Mouse (Mus musculus) heart, embryonic 13.5 days (tissue): ENCODE measurements around the gene Rbms3. TPM values are rescaled to one million over a fixed set of nuclear protein-coding genes. Genes with fewer than 3 reads are reported as not detected.
A peak's percentile ranks its signal among the peaks of the same experiment; 100 is the strongest.

Source experiments
- ATAC-seq: fragments of 200-750 bp; cut with Nextera tagmentation; 2 replicates; pipeline ENCODE4 v1.8.0; 2017; ENCODE audit warnings: moderate TSS enrichment; ENCODE audit not compliant: insufficient number of reproducible peaks, low FRiP score, low TSS enrichment; ENCODE audit errors: extremely low read depth
- H3K27ac ChIP-seq: fragments of 300-500 bp; sonication (generic); replicated peaks from 2 replicates; pipeline ENCODE4 v1.5.1; 2015; ENCODE audit warnings: moderate library complexity, mild to moderate bottlenecking, inconsistent platforms
- H3K27me3 ChIP-seq: fragments of 300-500 bp; sonication (generic); replicated peaks from 2 replicates; pipeline ENCODE4 v1.6.1; 2015; ENCODE audit warnings: mild to moderate bottlenecking, inconsistent platforms
- H3K36me3 ChIP-seq: fragments of 300-500 bp; sonication (generic); 2 replicates; pipeline ENCODE4 v1.6.1; 2015; ENCODE audit warnings: mild to moderate bottlenecking, inconsistent platforms
- H3K4me1 ChIP-seq: fragments of 300-500 bp; sonication (generic); 2 replicates; pipeline ENCODE4 v1.6.1; 2015; ENCODE audit warnings: inconsistent platforms
- H3K4me2 ChIP-seq: fragments of 300-500 bp; sonication (generic); 2 replicates; pipeline ENCODE4 v1.6.1; 2015; ENCODE audit warnings: inconsistent platforms, mild to moderate bottlenecking, moderate library complexity
- H3K4me3 ChIP-seq: fragments of 300-500 bp; sonication (generic); 2 replicates; pipeline ENCODE4 v1.5.1; 2015; ENCODE audit warnings: moderate library complexity, mild to moderate bottlenecking, inconsistent platforms
- H3K9ac ChIP-seq: fragments of 300-500 bp; sonication (generic); 2 replicates; pipeline ENCODE4 v1.6.1; 2015; ENCODE audit warnings: inconsistent platforms, mild to moderate bottlenecking, moderate library complexity
- H3K9me3 ChIP-seq: fragments of 300-500 bp; sonication (generic); 2 replicates; pipeline ENCODE4 v1.6.1; 2016; ENCODE audit warnings: inconsistent platforms
- WGBS: fragments of 180-500 bp; shearing (Covaris S2); methylation state at CpG from one replicate; pipeline ENCODE4 v1.1.7; 2015; ENCODE audit warnings: mixed read lengths; 5-methylcytosine and 5-hydroxymethylcytosine counted together
- polyA plus RNA-seq: library from polyadenylated mRNA; unstranded; fragments of >200 nt; fragmentation: Nextera tagmentation; extraction: Ambion mirVana; gene quantifications from 2 replicates; pipeline ENCODE4 v1.2.1, GENCODE M21; 2015

Rbms3 gene
- polyA plus RNA-seq, 1 experiment from 2014 or later = 36.0 TPM

- ATAC-seq = no peak
Observed at GRCm38 (mm10) chr9:116649086-116649792, 980.5 kb downstream of the Rbms3 start.

GRCm38 (mm10) chr9:116644616-116645015, 985.1 kb downstream of the Rbms3 start:
- Histone ChIP-seq H3K4me1 (peaks cover 17% of the 10 kb centered on the region), H3K27ac (no peak overlapping the region), H3K4me2 (no peak overlapping the region), H3K27me3 (no peaks in the 10 kb centered on the region), H3K4me3 (no peak overlapping the region), H3K9me3 (no peaks in the 10 kb centered on the region), H3K9ac (no peak overlapping the region), H3K36me3 (peaks cover 5% of the 10 kb centered on the region; the same call in 1 of the 2 replicates)
- WGBS = 62% methylated on average over 8 of the region's 8 CpGs
- no peak for ATAC-seq

More at GRCm38 (mm10) chr9:116649086-116649792, 980.5 kb downstream of the Rbms3 start:
- Histone ChIP-seq H3K4me1 (no peaks in the 10 kb centered on the region), H3K9me3 (0 out of 2 replicates have a peak, but pooled peaks cover 7% of the 10 kb centered on the region), H3K27ac (no peak overlapping the region), H3K27me3 (no peaks in the 10 kb centered on the region), H3K4me3 (no peak overlapping the region), H3K36me3 (no peaks in the 10 kb centered on the region; the same call in 1 of the 2 replicates), H3K4me2 (no peak overlapping the region), H3K9ac (no peak overlapping the region)
- WGBS = 44% methylated on average over 9 of the region's 9 CpGs

- H3K4me3 ChIP-seq = no peak overlapping the region
- H3K4me1 ChIP-seq = peaks cover 35% of the 10 kb centered on the region
- H3K27ac ChIP-seq = peak overlapping the region; percentile 94
- no peak for ATAC-seq
- WGBS = 46% methylated on average over 4 of the region's 4 CpGs
- H3K9me3 ChIP-seq = no peaks in the 10 kb centered on the region
- no peaks in the 10 kb centered on the region for H3K27me3 ChIP-seq
- peak overlapping the region; percentile 16; the same call in 1 of the 2 replicates for H3K4me2 ChIP-seq
- H3K36me3 ChIP-seq = peaks cover 7% of the 10 kb centered on the region; the same call in 1 of the 2 replicates
- H3K9ac ChIP-seq = no peak overlapping the region
Observed at GRCm38 (mm10) chr9:116640302-116640679, 989.4 kb downstream of the Rbms3 start.

- Histone ChIP-seq H3K9ac (no peak overlapping the region), H3K9me3 (no peaks in the 10 kb centered on the region), H3K27me3 (no peaks in the 10 kb centered on the region), H3K4me3 (no peak overlapping the region), H3K27ac (peak overlapping the region; percentile 94), H3K4me2 (peak overlapping the region; percentile 16; the same call in 1 of the 2 replicates), H3K36me3 (peaks cover 7% of the 10 kb centered on the region; the same call in 1 of the 2 replicates), H3K4me1 (peaks cover 35% of the 10 kb centered on the region)
- ATAC-seq = no peak
- WGBS = 24% methylated on average over 8 of the region's 8 CpGs
Observed at GRCm38 (mm10) chr9:116639597-116640301, 990.0 kb downstream of the Rbms3 start.

- Histone ChIP-seq H3K36me3 (peaks cover 8% of the 10 kb centered on the region; the same call in 1 of the 2 replicates), H3K4me2 (no peak overlapping the region), H3K4me3 (no peak overlapping the region), H3K9ac (no peak overlapping the region), H3K9me3 (peaks cover 6% of the 10 kb centered on the region), H3K4me1 (peaks cover 28% of the 10 kb centered on the region), H3K27ac (no peak overlapping the region), H3K27me3 (no peaks in the 10 kb centered on the region)
- 74% methylated on average over 5 of the region's 5 CpGs for WGBS
- no peak for ATAC-seq
Observed at GRCm38 (mm10) chr9:116633786-116634185, 995.9 kb downstream of the Rbms3 start.

GRCm38 (mm10) chr9:116633075-116633474, 996.6 kb downstream of the Rbms3 start:
- Histone ChIP-seq H3K27me3 (no peaks in the 10 kb centered on the region), H3K4me3 (no peak overlapping the region), H3K4me2 (no peak overlapping the region)

GRCm38 (mm10) chr9:116631816-116632215, 997.9 kb downstream of the Rbms3 start:
- H3K27me3 ChIP-seq = no peaks in the 10 kb centered on the region
- no peak overlapping the region for H3K27ac ChIP-seq
- ATAC-seq = no peak
- 78% methylated on average over 1 of the region's 1 CpGs for WGBS
- peaks cover 6% of the 10 kb centered on the region for H3K9me3 ChIP-seq
- H3K4me3 ChIP-seq = no peak overlapping the region
- H3K4me2 ChIP-seq = no peak overlapping the region
- peaks cover 21% of the 10 kb centered on the region for H3K4me1 ChIP-seq
- H3K36me3 ChIP-seq = peaks cover 8% of the 10 kb centered on the region; the same call in 1 of the 2 replicates
- H3K9ac ChIP-seq = no peak overlapping the region

More at GRCm38 (mm10) chr9:116633075-116633474, 996.6 kb downstream of the Rbms3 start:
- Histone ChIP-seq H3K9me3 (peaks cover 6% of the 10 kb centered on the region), H3K4me1 (peaks cover 24% of the 10 kb centered on the region), H3K9ac (no peak overlapping the region), H3K27ac (no peak overlapping the region), H3K36me3 (peaks cover 8% of the 10 kb centered on the region; the same call in 1 of the 2 replicates)
- WGBS = 77% methylated on average over 1 of the region's 1 CpGs
- ATAC-seq = no peak

GRCm38 (mm10) chr9:116630805-116631204, 998.9 kb downstream of the Rbms3 start:
- H3K27ac ChIP-seq = no peak overlapping the region
- ATAC-seq = no peak
- peaks cover 21% of the 10 kb centered on the region for H3K4me1 ChIP-seq
- no peak overlapping the region for H3K9ac ChIP-seq
- no peak overlapping the region for H3K4me3 ChIP-seq
- H3K27me3 ChIP-seq = no peaks in the 10 kb centered on the region
- H3K4me2 ChIP-seq = peak overlapping the region; percentile 16; the same call in 1 of the 2 replicates
- H3K36me3 ChIP-seq = peaks cover 6% of the 10 kb centered on the region; the same call in 1 of the 2 replicates
- peaks cover 6% of the 10 kb centered on the region for H3K9me3 ChIP-seq
- 31% methylated on average over 10 of the region's 10 CpGs for whole genome bisulfite sequencing

- Histone ChIP-seq H3K4me3 (no peak overlapping the region), H3K9ac (no peak overlapping the region), H3K4me2 (no peak overlapping the region), H3K27me3 (no peaks in the 10 kb centered on the region), H3K36me3 (0 out of 2 replicates have a peak, but pooled peaks cover 7% of the 10 kb centered on the region), H3K4me1 (peaks cover 13% of the 10 kb centered on the region), H3K9me3 (no peaks in the 10 kb centered on the region), H3K27ac (no peak overlapping the region)
- WGBS = 60% methylated on average over 5 of the region's 5 CpGs
- no peak for ATAC-seq
Observed at GRCm38 (mm10) chr9:116620434-116620833, 1009.3 kb downstream of the Rbms3 start.

- Histone ChIP-seq H3K4me2 (no peak overlapping the region), H3K9ac (no peak overlapping the region), H3K4me3 (no peak overlapping the region), H3K36me3 (0 out of 2 replicates have a peak, but pooled peaks cover 7% of the 10 kb centered on the region), H3K9me3 (no peaks in the 10 kb centered on the region), H3K27me3 (no peaks in the 10 kb centered on the region), H3K4me1 (peaks cover 13% of the 10 kb centered on the region), H3K27ac (no peak overlapping the region)
- ATAC-seq = no peak
- 90% methylated on average over 5 of the region's 5 CpGs for WGBS
Observed at GRCm38 (mm10) chr9:116618886-116619285, 1010.8 kb downstream of the Rbms3 start.

GRCm38 (mm10) chr9:116613276-116613675, 1016.4 kb downstream of the Rbms3 start:
- H3K9ac ChIP-seq = no peak overlapping the region
- whole genome bisulfite sequencing = 62% methylated on average over 7 of the region's 7 CpGs

More at GRCm38 (mm10) chr9:116613276-116613675, 1016.4 kb downstream of the Rbms3 start:
- H3K4me2 ChIP-seq = no peak overlapping the region
- H3K36me3 ChIP-seq = no peaks in the 10 kb centered on the region
- no peaks in the 10 kb centered on the region for H3K9me3 ChIP-seq
- no peak overlapping the region for H3K4me3 ChIP-seq
- no peaks in the 10 kb centered on the region for H3K27me3 ChIP-seq
- H3K4me1 ChIP-seq = no peaks in the 10 kb centered on the region
- ATAC-seq = no peak
- no peak overlapping the region for H3K27ac ChIP-seq
